Mouse (Mus musculus): ENCODE data around the gene Pccb. TPM values are rescaled to one million over a fixed set of nuclear protein-coding genes. Genes with fewer than 3 reads are reported as not detected.

Pccb gene
- 27.7 and 29.1 TPM in 2 replicates for polyA plus RNA-seq (2015; fragmentation: Nextera tagmentation; extraction: Ambion mirVana)

DNA sequence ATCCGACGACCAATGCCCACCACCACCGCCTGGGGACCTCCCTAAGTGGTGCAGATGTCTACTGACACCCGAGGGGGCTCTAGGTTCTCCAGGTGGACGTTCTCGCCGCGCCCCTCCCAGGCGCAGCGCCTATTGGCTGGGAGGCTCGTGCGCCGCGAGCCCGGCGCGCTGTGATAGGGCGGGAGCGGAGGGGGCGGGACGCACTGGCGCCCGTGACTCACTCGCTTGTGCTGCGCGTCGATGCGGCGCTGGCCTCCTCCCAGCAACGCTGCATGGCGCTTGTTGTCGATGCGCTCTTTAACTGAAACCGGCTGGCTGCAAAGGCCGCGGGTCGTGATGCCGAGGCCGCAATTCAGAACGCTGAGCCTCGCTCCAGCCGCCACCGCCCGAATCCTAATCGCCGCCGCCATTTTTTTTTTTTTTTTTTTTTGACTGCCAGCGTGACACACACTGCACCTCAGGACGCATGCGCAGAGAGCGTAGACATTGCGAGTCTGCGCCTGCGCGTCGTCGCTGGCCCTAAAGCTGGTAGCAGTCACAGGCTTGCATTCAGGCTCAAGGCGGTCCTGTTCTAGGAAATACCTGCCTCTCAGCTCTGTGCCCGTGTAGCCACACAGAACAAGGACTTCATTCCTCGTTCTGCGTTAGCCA lies at the start of gene Pccb:
Gene Pccb, minus strand, starts transcription at position 451 of the 651 bp plus-strand sequence.
- peak; percentile 99 for ATAC-seq (ENCODE audit: insufficient read depth, low FRiP score)
- Histone ChIP-seq H3K27ac (ENCODE audit: low read length) (peak within 1 kb of the TSS; percentile 99), H3K27me3 (ENCODE audit: control insufficient read depth, insufficient read depth, low read length) (no peaks in the 10 kb centered on the region), H3K4me2 (ENCODE audit: low read depth, low read length) (peak within 1 kb of the TSS; percentile 70), H3K4me3 (replicated peaks; ENCODE audit: low read length) (peak within 1 kb of the TSS; percentile 70), H3K4me1 (ENCODE audit: control insufficient read depth, insufficient read depth, low read length) (peaks cover 13% of the 10 kb centered on the region), H3K9me3 (replicated peaks; ENCODE audit: control insufficient read depth, low read length) (no peaks in the 10 kb centered on the region), H3K9ac (ENCODE audit: low read length) (peak within 1 kb of the TSS; percentile 85), H3K36me3 (ENCODE audit: control insufficient read depth, insufficient read depth, low read length) (no peaks in the 10 kb centered on the region)
- under 1% methylated on average over 61 of the region's 61 CpGs for WGBS

DNA sequence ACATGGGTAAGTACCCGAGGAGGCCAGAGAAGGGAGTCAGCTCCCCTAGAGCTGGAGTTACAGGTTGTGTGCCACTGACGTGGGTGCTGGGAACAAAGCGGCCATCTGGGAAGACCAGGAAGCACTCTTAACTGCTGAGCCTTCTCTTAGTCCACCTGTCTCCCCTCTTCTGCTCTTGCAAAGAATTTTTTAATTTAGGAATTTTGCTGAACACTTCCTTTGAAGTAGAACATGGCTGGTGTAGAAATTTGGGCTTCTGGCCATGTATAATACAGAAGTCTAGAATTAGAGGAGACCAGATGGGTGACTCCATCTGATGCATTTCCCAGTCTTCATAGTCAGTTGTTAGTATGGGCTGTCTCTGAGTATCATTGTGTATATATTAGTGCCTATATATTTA lies 49.0 kb upstream of the Pccb start:
- 89% methylated on average over 3 of the region's 3 CpGs for WGBS
- Histone ChIP-seq H3K4me2 (ENCODE audit: low read depth, low read length) (no peak overlapping the region), H3K9me3 (replicated peaks; ENCODE audit: control insufficient read depth, low read length) (no peaks in the 10 kb centered on the region), H3K9ac (ENCODE audit: low read length) (no peak overlapping the region), H3K27ac (ENCODE audit: low read length) (no peak overlapping the region), H3K4me3 (replicated peaks; ENCODE audit: low read length) (no peak overlapping the region), H3K36me3 (ENCODE audit: control insufficient read depth, insufficient read depth, low read length) (no peaks in the 10 kb centered on the region; the same call in 1 of the 2 replicates), H3K27me3 (ENCODE audit: control insufficient read depth, insufficient read depth, low read length) (no peaks in the 10 kb centered on the region), H3K4me1 (ENCODE audit: control insufficient read depth, insufficient read depth, low read length) (peaks cover 15% of the 10 kb centered on the region)
- no peak for ATAC-seq (ENCODE audit: insufficient read depth, low FRiP score)

DNA sequence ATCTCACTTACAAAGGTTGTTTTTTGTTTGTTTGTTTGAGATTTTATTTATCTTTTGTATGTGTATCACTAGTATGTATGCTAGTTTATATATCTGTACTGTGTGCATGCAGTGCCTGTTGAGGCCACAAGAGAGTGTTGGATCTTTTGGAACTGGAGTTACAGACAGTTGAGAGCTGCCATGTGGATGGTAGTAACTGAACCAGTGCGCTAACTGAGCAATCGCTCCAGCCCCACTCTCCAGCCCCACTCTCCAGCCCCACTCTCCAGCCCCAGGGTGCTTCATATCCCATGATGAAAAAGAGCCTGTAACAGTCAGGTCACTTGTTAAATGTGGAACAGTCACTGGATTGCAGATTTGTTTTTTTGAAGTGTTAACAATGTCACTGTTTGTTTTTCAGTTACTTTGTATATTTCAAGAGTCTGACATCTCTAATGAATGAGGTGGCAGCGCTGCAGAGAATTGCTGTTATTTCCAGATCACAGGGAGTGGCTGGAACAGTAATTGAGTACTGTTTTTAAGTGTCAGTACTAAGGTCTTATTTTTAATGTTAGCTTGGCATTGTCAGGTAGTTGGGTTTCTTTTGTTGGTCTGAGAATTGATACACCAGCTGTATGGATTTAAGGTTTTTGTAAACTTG lies 45.5 kb upstream of the Pccb start:
- ATAC-seq (ENCODE audit: insufficient read depth, low FRiP score) = no peak
- 49% methylated on average over 3 of the region's 3 CpGs for WGBS
- Histone ChIP-seq H3K27ac (ENCODE audit: low read length) (no peak overlapping the region), H3K9me3 (replicated peaks; ENCODE audit: control insufficient read depth, low read length) (no peaks in the 10 kb centered on the region), H3K4me1 (ENCODE audit: control insufficient read depth, insufficient read depth, low read length) (peaks cover 30% of the 10 kb centered on the region), H3K4me3 (replicated peaks; ENCODE audit: low read length) (no peak overlapping the region), H3K36me3 (ENCODE audit: control insufficient read depth, insufficient read depth, low read length) (no peaks in the 10 kb centered on the region; the same call in 1 of the 2 replicates), H3K27me3 (ENCODE audit: control insufficient read depth, insufficient read depth, low read length) (no peaks in the 10 kb centered on the region), H3K9ac (ENCODE audit: low read length) (no peak overlapping the region), H3K4me2 (ENCODE audit: low read depth, low read length) (peak overlapping the region; percentile 57; the same call in 1 of the 2 replicates)

DNA sequence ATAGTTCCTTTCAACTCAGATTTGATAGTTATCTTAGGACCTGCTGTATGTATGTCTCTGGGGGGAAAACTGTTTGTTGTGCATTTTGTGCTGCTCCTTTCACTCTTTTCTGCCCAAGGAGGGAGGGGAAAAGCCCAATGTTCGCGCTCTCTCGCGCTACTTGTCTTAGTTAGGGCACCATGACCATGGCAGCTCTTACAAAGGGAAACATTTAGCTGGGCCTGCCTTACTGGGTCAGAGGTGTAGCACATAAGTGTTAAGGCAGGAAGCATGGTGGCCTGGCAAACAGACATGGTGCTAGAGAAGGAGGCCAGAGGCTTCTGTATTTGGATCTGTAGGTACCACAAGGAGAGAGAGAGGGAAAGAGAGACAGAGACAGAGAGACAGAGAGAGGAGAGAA lies 43.9 kb upstream of the Pccb start:
- Histone ChIP-seq H3K4me3 (replicated peaks; ENCODE audit: low read length) (peak overlapping the region; percentile 34), H3K9ac (ENCODE audit: low read length) (no peak overlapping the region; the same call in 1 of the 2 replicates), H3K9me3 (replicated peaks; ENCODE audit: control insufficient read depth, low read length) (no peaks in the 10 kb centered on the region), H3K27me3 (ENCODE audit: control insufficient read depth, insufficient read depth, low read length) (no peaks in the 10 kb centered on the region), H3K27ac (ENCODE audit: low read length) (0 out of 2 replicates have a peak overlapping the region, but pooled peaks have one; percentile 26), H3K36me3 (ENCODE audit: control insufficient read depth, insufficient read depth, low read length) (no peaks in the 10 kb centered on the region), H3K4me1 (ENCODE audit: control insufficient read depth, insufficient read depth, low read length) (peaks cover 30% of the 10 kb centered on the region), H3K4me2 (ENCODE audit: low read depth, low read length) (peak overlapping the region; percentile 57)
- no peak for ATAC-seq (ENCODE audit: insufficient read depth, low FRiP score)
- WGBS = 73% methylated on average over 4 of the region's 4 CpGs

DNA sequence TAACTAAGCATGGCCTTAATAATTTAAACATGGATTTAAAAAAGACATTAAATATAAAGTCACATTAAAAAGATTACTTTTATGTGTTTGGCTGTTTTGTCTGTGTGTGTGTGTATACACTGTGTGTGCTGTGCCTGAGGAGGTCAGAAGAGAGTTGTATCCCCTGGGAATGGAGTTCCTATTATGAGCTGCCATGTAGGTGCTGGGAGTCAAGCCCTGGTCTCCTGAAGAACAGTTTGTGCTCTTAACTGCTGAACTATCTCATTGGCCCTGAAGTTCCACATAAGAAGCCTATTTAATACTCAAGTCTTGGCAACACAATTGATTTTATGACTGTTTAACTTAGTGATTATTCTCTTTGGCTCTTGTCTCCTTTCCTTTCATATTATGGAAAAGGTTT lies 42.8 kb upstream of the Pccb start:
- ATAC-seq (ENCODE audit: insufficient read depth, low FRiP score) = no peak
- Histone ChIP-seq H3K27ac (ENCODE audit: low read length) (no peak overlapping the region), H3K9ac (ENCODE audit: low read length) (peak overlapping the region; percentile 99), H3K36me3 (ENCODE audit: control insufficient read depth, insufficient read depth, low read length) (no peaks in the 10 kb centered on the region), H3K9me3 (replicated peaks; ENCODE audit: control insufficient read depth, low read length) (no peaks in the 10 kb centered on the region), H3K4me1 (ENCODE audit: control insufficient read depth, insufficient read depth, low read length) (peaks cover 30% of the 10 kb centered on the region), H3K27me3 (ENCODE audit: control insufficient read depth, insufficient read depth, low read length) (no peaks in the 10 kb centered on the region), H3K4me2 (ENCODE audit: low read depth, low read length) (peak overlapping the region; percentile 91), H3K4me3 (replicated peaks; ENCODE audit: low read length) (peak overlapping the region; percentile 96)

DNA sequence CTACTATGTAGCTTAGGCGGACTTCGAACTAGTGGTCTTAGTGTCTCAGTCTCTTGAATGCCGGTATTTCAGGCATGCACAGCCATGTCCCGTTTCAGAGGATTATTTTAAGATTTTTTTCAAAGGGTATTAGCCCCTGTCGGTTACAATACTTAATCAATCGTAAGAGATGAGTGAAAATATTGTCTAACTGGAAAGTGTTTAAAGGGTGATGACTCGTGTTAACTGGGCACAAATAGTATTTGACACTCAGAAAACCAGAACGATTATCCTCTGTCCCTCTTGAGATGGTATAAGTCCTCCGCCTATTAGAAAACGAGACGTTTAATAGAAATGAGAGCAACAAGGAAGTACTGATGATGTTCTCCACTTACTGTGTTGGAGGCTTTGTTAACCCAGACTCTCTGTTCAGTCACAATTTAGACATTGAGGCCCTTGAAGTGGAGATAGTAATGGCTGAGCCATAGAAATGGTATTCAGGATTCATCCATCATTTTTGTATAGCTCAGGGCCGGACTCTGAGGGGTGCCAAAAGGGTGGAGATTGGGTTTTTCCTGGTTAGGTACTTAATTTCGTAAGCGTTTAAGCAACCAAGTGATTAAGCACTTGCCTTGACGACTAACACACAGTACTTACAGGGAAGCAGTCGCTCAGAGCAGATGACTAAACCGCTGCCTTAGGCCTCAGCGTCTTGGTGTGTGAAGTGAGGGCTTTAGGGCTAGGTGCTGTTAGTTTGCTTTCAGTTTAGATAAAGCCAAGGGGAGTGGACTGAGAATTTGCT lies 41.6 kb upstream of the Pccb start:
- WGBS = under 1% methylated on average over 18 of the region's 18 CpGs

DNA sequence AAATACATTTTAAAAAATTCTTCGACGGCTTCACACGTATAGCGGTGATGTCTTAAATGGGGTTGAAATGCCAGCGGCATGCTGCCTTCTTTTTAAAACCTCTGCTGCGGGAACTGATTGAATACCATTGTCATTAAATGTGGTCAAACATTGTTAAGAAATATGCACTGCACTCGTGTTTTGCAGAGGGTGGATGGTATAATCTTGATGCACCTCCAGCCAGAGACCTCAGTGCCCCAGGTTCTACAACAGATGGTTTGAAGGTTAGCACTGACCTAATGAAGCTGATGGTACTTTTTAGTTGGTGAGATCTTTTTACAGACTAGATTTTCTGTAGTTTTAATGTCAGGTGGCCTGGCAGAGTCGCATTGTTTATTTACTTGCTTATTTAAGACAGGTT lies 41.0 kb upstream of the Pccb start:
- no peaks in the 10 kb centered on the region for H3K9me3 ChIP-seq (replicated peaks; ENCODE audit: control insufficient read depth, low read length)

More for the DNA sequence above, 41.6 kb upstream of the Pccb start:
- Histone ChIP-seq H3K9me3 (replicated peaks; ENCODE audit: control insufficient read depth, low read length) (no peaks in the 10 kb centered on the region), H3K27me3 (ENCODE audit: control insufficient read depth, insufficient read depth, low read length) (no peaks in the 10 kb centered on the region), H3K9ac (ENCODE audit: low read length) (peak overlapping the region; percentile 99), H3K27ac (ENCODE audit: low read length) (peak overlapping the region; percentile 70), H3K4me2 (ENCODE audit: low read depth, low read length) (peak overlapping the region; percentile 91), H3K36me3 (ENCODE audit: control insufficient read depth, insufficient read depth, low read length) (no peaks in the 10 kb centered on the region), H3K4me1 (ENCODE audit: control insufficient read depth, insufficient read depth, low read length) (peaks cover 30% of the 10 kb centered on the region), H3K4me3 (replicated peaks; ENCODE audit: low read length) (peak overlapping the region; percentile 96)
- no peak for ATAC-seq (ENCODE audit: insufficient read depth, low FRiP score)

DNA sequence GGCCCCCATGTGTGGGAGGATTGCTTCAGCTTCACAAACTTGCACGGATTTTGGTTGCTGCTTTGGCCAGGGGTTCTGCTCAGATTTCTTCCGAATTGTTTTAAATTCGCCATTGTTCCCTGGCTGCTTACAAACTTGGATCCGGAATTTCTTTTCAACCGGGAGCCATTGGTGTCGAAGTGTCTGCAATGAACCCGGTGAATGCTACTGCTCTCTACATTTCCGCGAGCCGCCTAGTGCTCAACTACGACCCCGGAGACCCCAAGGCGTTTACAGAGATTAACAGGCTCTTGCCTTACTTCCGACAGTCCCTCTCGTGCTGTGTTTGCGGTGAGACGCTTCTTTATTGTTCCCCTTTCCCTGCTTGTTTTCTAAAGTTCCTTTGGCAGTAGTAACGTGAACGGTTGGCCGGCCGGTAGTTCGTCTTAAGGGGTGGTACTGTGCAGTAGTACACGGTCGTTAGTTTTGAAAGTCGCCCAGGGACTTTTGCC lies 40.4 kb upstream of the Pccb start:
- under 1% methylated on average over 25 of the region's 25 CpGs for WGBS
- Histone ChIP-seq H3K4me3 (replicated peaks; ENCODE audit: low read length) (peak overlapping the region; percentile 96), H3K36me3 (ENCODE audit: control insufficient read depth, insufficient read depth, low read length) (no peaks in the 10 kb centered on the region), H3K4me2 (ENCODE audit: low read depth, low read length) (peak overlapping the region; percentile 91), H3K4me1 (ENCODE audit: control insufficient read depth, insufficient read depth, low read length) (peaks cover 27% of the 10 kb centered on the region), H3K9ac (ENCODE audit: low read length) (peak overlapping the region; percentile 99), H3K9me3 (replicated peaks; ENCODE audit: control insufficient read depth, low read length) (no peaks in the 10 kb centered on the region), H3K27ac (ENCODE audit: low read length) (peak overlapping the region; percentile 100), H3K27me3 (ENCODE audit: control insufficient read depth, insufficient read depth, low read length) (no peaks in the 10 kb centered on the region)
- ATAC-seq (ENCODE audit: insufficient read depth, low FRiP score) = no peak

More for the DNA sequence above, 41.0 kb upstream of the Pccb start:
- peak overlapping the region; percentile 99 for H3K9ac ChIP-seq (ENCODE audit: low read length)
- no peaks in the 10 kb centered on the region for H3K36me3 ChIP-seq (ENCODE audit: control insufficient read depth, insufficient read depth, low read length)
- H3K4me2 ChIP-seq (ENCODE audit: low read depth, low read length) = peak overlapping the region; percentile 91
- H3K27me3 ChIP-seq (ENCODE audit: control insufficient read depth, insufficient read depth, low read length) = no peaks in the 10 kb centered on the region
- H3K4me1 ChIP-seq (ENCODE audit: control insufficient read depth, insufficient read depth, low read length) = peaks cover 30% of the 10 kb centered on the region
- 1% methylated on average over 8 of the region's 8 CpGs for WGBS
- no peak for ATAC-seq (ENCODE audit: insufficient read depth, low FRiP score)
- peak overlapping the region; percentile 96 for H3K4me3 ChIP-seq (replicated peaks; ENCODE audit: low read length)
- peak overlapping the region; percentile 70 for H3K27ac ChIP-seq (ENCODE audit: low read length)

Measured in stomach, embryonic 16.5 days (tissue).